Mouse (Mus musculus) C2C12 (cell line): ENCODE data around the gene Csf3r.

Source experiments
- CEBPB ChIP-seq: IDR thresholded peaks from one replicate; pipeline ENCODE4 v1.6.1; 2011; ENCODE audit warnings: low read depth, mild to moderate bottlenecking, control low read depth, moderate library complexity
- CTCF ChIP-seq: IDR thresholded peaks from one replicate; pipeline ENCODE4 v1.5.1; 2011; ENCODE audit not compliant: control insufficient read depth, insufficient read depth, insufficient read length
- MAX ChIP-seq: IDR thresholded peaks from one replicate; pipeline ENCODE4 v1.6.1; 2011; ENCODE audit warnings: mild to moderate bottlenecking, control low read depth
- MYOG ChIP-seq: IDR thresholded peaks from one replicate; pipeline ENCODE4 v1.6.1; 2011; ENCODE audit not compliant: control insufficient read depth, insufficient read length; ENCODE audit errors: extremely low read depth
- USF1 ChIP-seq: IDR thresholded peaks from one replicate; pipeline ENCODE4 v1.6.1; 2011; ENCODE audit warnings: low read depth, mild to moderate bottlenecking, control low read depth, moderate library complexity

GRCm38 (mm10) chr4:126018966-126019538 lies 5.3 kb upstream of the Csf3r start:
- TF ChIP-seq CTCF (no peak), MYOG (no peak), USF1 (no peak), MAX (no peak), CEBPB (no peak)
